ENCODE assay signal across 8 mouse cellular contexts in the genomic region with DNA sequence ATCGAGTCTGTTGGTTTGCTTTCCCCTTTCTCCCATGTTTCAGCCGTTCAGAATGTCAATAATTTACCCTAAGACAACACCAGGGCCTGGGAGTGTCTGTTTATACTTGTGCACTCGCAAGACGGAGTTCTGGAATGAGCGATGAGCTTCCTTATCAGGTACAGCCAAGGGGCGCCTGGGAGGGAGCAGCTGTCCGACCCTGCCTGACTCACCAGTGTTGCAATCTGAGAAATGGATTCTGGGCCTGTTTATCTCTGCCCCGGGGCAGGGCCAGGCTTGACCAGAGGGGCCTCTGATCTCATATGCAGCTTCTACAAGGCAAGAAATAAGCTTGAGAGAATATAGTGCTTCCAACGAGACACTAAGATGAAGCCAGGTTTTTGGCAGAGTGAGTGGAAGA. TPM values are rescaled to one million over a fixed set of nuclear protein-coding genes. Genes with fewer than 3 reads are reported as not detected.
A peak's percentile ranks its signal among the peaks of the same experiment; 100 is the strongest.
DNase-seq lines count a peak whose midpoint lies in the region; ATAC-seq and TF ChIP-seq lines count a peak whose summit lies in the region.

No protein-coding gene starts in this region.

- 5% methylated on average over 9 of the region's 9 CpGs for WGBS in liver, embryonic 15.5 days (ENCODE audit: insufficient replicate concordance)

- DNase-seq in 3134 (ENCODE audit: extremely low read depth, insufficient read length, low spot score): peak; percentile 31
- DNase-seq in adrenal gland, adult 18-20 months (ENCODE audit: low spot score in 2 of 2): peak; percentile 36 to 45
- DNase-seq in heart, adult 9 months (ENCODE audit: low spot score in 2 of 2): peak; percentile 51 to 52
- DNase-seq in urinary bladder, adult 2 months (ENCODE audit: low spot score): peak; percentile 50
- DNase-seq in layer of hippocampus, postnatal 14 days (ENCODE audit: low spot score in 2 of 2): no peak
- no peak for DNase-seq in layer of hippocampus, adult 2 months (ENCODE audit: low spot score in 2 of 2)

- H3K4me3 ChIP-seq in liver, embryonic 15.5 days (replicated peaks): peak overlapping the region; percentile 14
- no peak overlapping the region for H3K4me3 ChIP-seq in layer of hippocampus, adult 2 months

- no peaks in the 10 kb centered on the region for H3K9me3 ChIP-seq in liver, embryonic 15.5 days (replicated peaks)

- peak; percentile 88 for ATAC-seq in liver, embryonic 15.5 days (ENCODE audit: insufficient read depth)
- ATAC-seq in monocyte, adult 5-6 weeks (replicated peaks; ENCODE audit: insufficient number of reproducible peaks, low FRiP score, low TSS enrichment, poor library complexity, severe bottlenecking): no peak

- peaks cover 61% of the 10 kb centered on the region for H3K4me1 ChIP-seq in liver, embryonic 15.5 days (replicated peaks)

- peak overlapping the region; percentile 94 for H3K27ac ChIP-seq in liver, embryonic 15.5 days (replicated peaks)
- H3K27ac ChIP-seq in layer of hippocampus, adult 2 months: no peak overlapping the region

- TF ChIP-seq CTCF in layer of hippocampus, adult 2 months (conservative IDR thresholded peaks at IDR 0.05): no peak

- H3K27me3 ChIP-seq in liver, embryonic 15.5 days: no peaks in the 10 kb centered on the region

- peak overlapping the region; percentile 56 for H3K4me2 ChIP-seq in liver, embryonic 15.5 days

- H3K9ac ChIP-seq in liver, embryonic 15.5 days: peak overlapping the region; percentile 41

- no peaks in the 10 kb centered on the region for H3K36me3 ChIP-seq in liver, embryonic 15.5 days (replicated peaks)

RNA-seq across cellular contexts. Expression of gene Ube2h, which starts 3.4 kb away (rescaled TPM):
- total RNA-seq in adrenal gland, adult 18-20 months (2021): 100 to 1,000 TPM in 1 of 2 experiments, 10 to 100 TPM in 1; 94.7 to 121 TPM
- 33.8 and 34.7 TPM in 2 replicates for polyA plus RNA-seq in liver, embryonic 15.5 days (2015; fragmentation: Nextera tagmentation; extraction: Ambion mirVana)
- polyA plus RNA-seq in urinary bladder, adult 2 months (2012; rRNA removed): 94.6 and 103 TPM in 2 replicates
- total RNA-seq in monocyte, adult 5-6 weeks (2017): 61.3 to 87.8 TPM (median 69.4 TPM) in 3 replicates
- 10 to 100 TPM; 86.8 to 94.7 TPM for total RNA-seq in layer of hippocampus, postnatal 14 days (2021)
- total RNA-seq in layer of hippocampus, adult 2 months (2021): 10 to 100 TPM; 87.9 to 88.1 TPM

Comparison
In these comparisons a context has a peak if more than half of its experiments do, and no peak if none do; other contexts are left out.
1. DNase-seq: peak in 3134 (single experiment), adrenal gland, adult 18-20 months (2 of 2), heart, adult 9 months (2 of 2) and urinary bladder, adult 2 months (single experiment); none in layer of hippocampus, postnatal 14 days (0 of 2) and layer of hippocampus, adult 2 months (0 of 2).